Comparison of ENCODE assay signal across 14 mouse cellular contexts in genomic region chr8:84782680-84783079, GRCm38 (mm10). TPM values are rescaled to one million over a fixed set of nuclear protein-coding genes. Genes with fewer than 3 reads are reported as not detected.
A peak's percentile ranks its signal among the peaks of the same experiment; 100 is the strongest.
DNase-seq lines count a peak whose midpoint lies in the region; ATAC-seq and TF ChIP-seq lines count a peak whose summit lies in the region.
"Had no signal": no experiment of that assay in that cellular context is flagged by ENCODE, and none has a peak within 500 bp of the region (broad histone marks: within the 10 kb centered on the region; RNA-seq: fewer than 3 reads in every experiment).

No protein-coding gene starts in this region.

- no peaks in the 10 kb centered on the region for H3K36me3 ChIP-seq in hindbrain, embryonic 16.5 days (ENCODE audit: control insufficient read depth, insufficient read depth, low read length)
- no peaks in the 10 kb centered on the region for H3K36me3 ChIP-seq in liver, postnatal 0 days (replicated peaks; ENCODE audit: insufficient read depth, low read length)
- H3K36me3 ChIP-seq: liver, embryonic 13.5 days had no signal

- H3K4me3 ChIP-seq in layer of hippocampus, adult 2 months: peak overlapping the region; percentile 28
- no peak overlapping the region for H3K4me3 ChIP-seq in brown adipose tissue, adult 24 weeks (ENCODE audit: insufficient read depth, low read depth, low read length)
- no peak overlapping the region for H3K4me3 ChIP-seq in hindbrain, embryonic 16.5 days (ENCODE audit: low read length)
- no peak overlapping the region for H3K4me3 ChIP-seq in liver, postnatal 0 days (ENCODE audit: low read depth, low read length)
- H3K4me3 ChIP-seq: liver, embryonic 13.5 days; myocyte had no signal

- peaks cover 65% of the 10 kb centered on the region for H3K4me1 ChIP-seq in brown adipose tissue, adult 24 weeks (ENCODE audit: control insufficient read depth, insufficient read depth, insufficient read length, low read length)
- H3K4me1 ChIP-seq in hindbrain, embryonic 16.5 days (ENCODE audit: control insufficient read depth, insufficient read depth, low read depth, low read length): peaks cover 54% of the 10 kb centered on the region
- H3K4me1 ChIP-seq in liver, postnatal 0 days (ENCODE audit: insufficient read depth): 0 out of 2 replicates have a peak, but pooled peaks cover 2% of the 10 kb centered on the region

- no peak for ATAC-seq in cerebellum, adult (ENCODE audit: insufficient number of reproducible peaks, low FRiP score, low TSS enrichment)
- ATAC-seq in hindbrain, embryonic 16.5 days: no peak
- ATAC-seq in liver, postnatal 0 days: no peak

- H3K9ac ChIP-seq in hindbrain, embryonic 16.5 days (ENCODE audit: low read depth, low read length): no peak overlapping the region
- H3K9ac ChIP-seq in liver, postnatal 0 days (replicated peaks): no peak overlapping the region
- H3K9ac ChIP-seq: liver, embryonic 13.5 days had no signal

- H3K9me3 ChIP-seq in hindbrain, embryonic 16.5 days (ENCODE audit: control insufficient read depth, low read length): no peaks in the 10 kb centered on the region
- no peaks in the 10 kb centered on the region for H3K9me3 ChIP-seq in liver, postnatal 0 days (ENCODE audit: low read length)
- H3K9me3 ChIP-seq: liver, embryonic 13.5 days had no signal

- peaks cover 30% of the 10 kb centered on the region for H3K27me3 ChIP-seq in hindbrain, embryonic 16.5 days (replicated peaks; ENCODE audit: control insufficient read depth, insufficient read depth, low read length)
- H3K27me3 ChIP-seq in liver, postnatal 0 days (ENCODE audit: insufficient read depth, low read length): peaks cover 90% of the 10 kb centered on the region

- WGBS in hindbrain, embryonic 16.5 days: 19% methylated on average over 10 of the region's 10 CpGs
- WGBS in liver, postnatal 0 days (ENCODE audit: insufficient replicate concordance): 33% methylated on average over 10 of the region's 10 CpGs

- no peak for TF ChIP-seq EP300 in liver, postnatal 0 days (IDR thresholded peaks at IDR 0.05; ENCODE audit: low read depth)

- H3K4me2 ChIP-seq in hindbrain, embryonic 16.5 days (ENCODE audit: low read length): no peak overlapping the region
- H3K4me2 ChIP-seq in liver, postnatal 0 days (ENCODE audit: low read depth, low read length): no peak overlapping the region
- H3K4me2 ChIP-seq: heart, embryonic 11.5 days; liver, embryonic 13.5 days had no signal

- no peak for TF ChIP-seq CTCF in layer of hippocampus, adult 2 months (conservative IDR thresholded peaks at IDR 0.05)
- no peak for TF ChIP-seq CTCF in liver, postnatal 0 days (IDR thresholded peaks at IDR 0.05; ENCODE audit: low read depth)

- H3K27ac ChIP-seq in layer of hippocampus, adult 2 months: peak overlapping the region; percentile 97
- peak overlapping the region; percentile 66 for H3K27ac ChIP-seq in brown adipose tissue, adult 24 weeks (replicated peaks; ENCODE audit: low read depth, low read length)
- H3K27ac ChIP-seq in hindbrain, embryonic 16.5 days (ENCODE audit: low read depth, low read length): peak overlapping the region; percentile 58; the same call in 1 of the 2 replicates
- no peak overlapping the region for H3K27ac ChIP-seq in liver, postnatal 0 days (ENCODE audit: low read depth)
- H3K27ac ChIP-seq: liver, embryonic 13.5 days; macrophage had no signal

- peak; percentile 68 to 73 for DNase-seq in cerebellum, postnatal 25 days
- peak in 1 of 2 experiments; percentile 54 for DNase-seq in layer of hippocampus, adult 2 months (ENCODE audit: low spot score in 2 of 2)
- DNase-seq in layer of hippocampus, adult 18-20 months (ENCODE audit: low spot score in 2 of 2): no peak
- no peak for DNase-seq in urinary bladder, postnatal 36 days (ENCODE audit: low spot score in 2 of 2)
- no peak for DNase-seq in liver, postnatal 0 days
- DNase-seq: adrenal gland, adult 8-10 months; liver, embryonic 13.5 days had no signal

RNA-seq across cellular contexts. Expression of gene Nfix, which starts 17.5 kb away (rescaled TPM):
- total RNA-seq in layer of hippocampus, adult 2 months (2021): 100 to 1,000 TPM; 408 to 482 TPM
- total RNA-seq in layer of hippocampus, adult 18-20 months (2021): 100 to 1,000 TPM; 379 to 429 TPM
- polyA plus RNA-seq in brown adipose tissue, adult 24 weeks (2012; ENCODE audit: insufficient read depth, insufficient read length, missing spikeins): 74.6 and 78.4 TPM in 2 replicates
- polyA plus RNA-seq in hindbrain, embryonic 16.5 days (2015; fragmentation: Nextera tagmentation; extraction: Ambion mirVana): 94.3 and 109 TPM in 2 replicates
- 4.7 and 5.4 TPM in 2 replicates for polyA plus RNA-seq in liver, postnatal 0 days (2015; fragmentation: Nextera tagmentation; extraction: Ambion mirVana)

RNA-seq across cellular contexts. Expression of gene Dand5, which starts 39.9 kb away (rescaled TPM):
- 10 to 100 TPM; 11.9 TPM for total RNA-seq in layer of hippocampus, adult 2 months (2021)
- 10 to 100 TPM; 10.7 to 10.9 TPM for total RNA-seq in layer of hippocampus, adult 18-20 months (2021)
- 7.2 and 9.4 TPM in 2 replicates for polyA plus RNA-seq in brown adipose tissue, adult 24 weeks (2012; ENCODE audit: insufficient read depth, insufficient read length, missing spikeins)
- polyA plus RNA-seq in hindbrain, embryonic 16.5 days (2015; fragmentation: Nextera tagmentation; extraction: Ambion mirVana): 15.4 and 17.1 TPM in 2 replicates
- polyA plus RNA-seq in liver, postnatal 0 days (2015; fragmentation: Nextera tagmentation; extraction: Ambion mirVana): 2.4 and 2.5 TPM in 2 replicates

RNA-seq across cellular contexts. Expression of gene Gadd45gip1, which starts 48.6 kb away (rescaled TPM):
- 10 to 100 TPM; 23.3 to 26.1 TPM for total RNA-seq in layer of hippocampus, adult 2 months (2021)
- 10 to 100 TPM; 27.3 to 27.4 TPM for total RNA-seq in layer of hippocampus, adult 18-20 months (2021)
- 32.2 and 37.2 TPM in 2 replicates for polyA plus RNA-seq in brown adipose tissue, adult 24 weeks (2012; ENCODE audit: insufficient read depth, insufficient read length, missing spikeins)
- 40.6 and 40.7 TPM in 2 replicates for polyA plus RNA-seq in hindbrain, embryonic 16.5 days (2015; fragmentation: Nextera tagmentation; extraction: Ambion mirVana)
- polyA plus RNA-seq in liver, postnatal 0 days (2015; fragmentation: Nextera tagmentation; extraction: Ambion mirVana): 31.9 and 34.9 TPM in 2 replicates

RNA-seq across cellular contexts. Expression of gene Rad23a, which starts 57.8 kb away (rescaled TPM):
- total RNA-seq in layer of hippocampus, adult 2 months (2021): 10 to 100 TPM; 63.4 to 75.9 TPM
- 10 to 100 TPM; 63.8 to 77.0 TPM for total RNA-seq in layer of hippocampus, adult 18-20 months (2021)
- polyA plus RNA-seq in brown adipose tissue, adult 24 weeks (2012; ENCODE audit: insufficient read depth, insufficient read length, missing spikeins): 73.3 and 79.3 TPM in 2 replicates
- polyA plus RNA-seq in hindbrain, embryonic 16.5 days (2015; fragmentation: Nextera tagmentation; extraction: Ambion mirVana): 78.2 and 95.4 TPM in 2 replicates
- polyA plus RNA-seq in liver, postnatal 0 days (2015; fragmentation: Nextera tagmentation; extraction: Ambion mirVana): 154 and 164 TPM in 2 replicates

RNA-seq across cellular contexts. Expression of gene G430095P16Rik, which starts 59.9 kb away (rescaled TPM):
- under 1 TPM in 1 of 2 experiments, not detected in 1; 0.54 TPM for total RNA-seq in layer of hippocampus, adult 2 months (2021)
- not detected for total RNA-seq in layer of hippocampus, adult 18-20 months (2021)
- 1.9 TPM in 1 of 2 replicates, not detected in the other for polyA plus RNA-seq in brown adipose tissue, adult 24 weeks (2012; ENCODE audit: insufficient read depth, insufficient read length, missing spikeins)
- 0.82 and 0.89 TPM in 2 replicates for polyA plus RNA-seq in hindbrain, embryonic 16.5 days (2015; fragmentation: Nextera tagmentation; extraction: Ambion mirVana)
- polyA plus RNA-seq in liver, postnatal 0 days (2015; fragmentation: Nextera tagmentation; extraction: Ambion mirVana): 4.8 and 6.3 TPM in 2 replicates
- total RNA-seq: layer of hippocampus, postnatal 14 days had no signal
- polyA plus RNA-seq: macrophage had no signal

Comparison
In these comparisons a context has a peak if more than half of its experiments do, and no peak if none do; other contexts are left out.
1. DNase-seq: peak in cerebellum, postnatal 25 days (2 of 2); none in layer of hippocampus, adult 18-20 months (0 of 2), urinary bladder, postnatal 36 days (0 of 2) and liver, postnatal 0 days (single experiment).
2. RNA of gene Nfix, which starts 17.5 kb away (polyA plus RNA-seq): 94.3 to 109 TPM in hindbrain, embryonic 16.5 days and 74.6 to 78.4 TPM in brown adipose tissue, adult 24 weeks; 4.7 to 5.4 TPM in liver, postnatal 0 days; every median in the first group is over 10 times any median in the second.